Comparison of ENCODE assay signal across 8 mouse cellular contexts in the genomic region with DNA sequence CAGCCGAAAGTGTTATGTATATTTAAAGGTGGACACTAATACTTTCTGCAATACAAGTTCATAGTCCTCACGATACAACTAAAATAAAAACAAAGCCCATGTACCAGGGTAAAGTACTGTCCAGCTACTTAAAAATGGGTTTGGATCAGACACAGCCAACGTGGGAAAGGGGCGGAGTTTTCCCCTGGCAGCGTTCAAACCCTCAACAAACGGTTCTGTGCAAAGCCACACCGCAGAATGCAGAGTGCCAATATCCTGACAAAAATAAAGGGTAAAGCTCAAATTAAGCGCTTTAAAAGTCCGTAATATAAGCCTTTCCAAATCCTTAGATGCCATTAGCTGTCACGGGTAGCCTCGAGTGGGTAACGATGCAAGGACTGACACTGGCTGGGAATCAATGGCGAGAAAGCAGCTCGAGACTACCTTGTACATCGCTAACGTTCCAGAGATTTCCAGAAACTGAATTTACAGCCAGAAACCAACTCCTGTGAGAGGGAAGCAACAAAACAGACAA.
DNase-seq lines count a peak whose midpoint lies in the region; ATAC-seq and TF ChIP-seq lines count a peak whose summit lies in the region.

No protein-coding gene starts in this region.

- DNase-seq in retina, embryonic 14.5 days (ENCODE audit: low spot score): peak; percentile 65
- DNase-seq in retina, postnatal 1 day: no peak
- DNase-seq in adrenal gland, postnatal 36 days: peak; percentile 73 to 80
- peak; percentile 63 to 66 for DNase-seq in lung, adult 18-20 months
- DNase-seq in layer of hippocampus, postnatal 36 days: no peak

- peak; percentile 54 for ATAC-seq in forebrain, embryonic 12.5 days (ENCODE audit: low FRiP score)
- peak; percentile 7 for ATAC-seq in inflammation-experienced regulatory T-cells, adult 6 months

- H3K27ac ChIP-seq in forebrain, embryonic 12.5 days: peak overlapping the region; percentile 96
- H3K27ac ChIP-seq in olfactory bulb, adult 2 months (ENCODE audit: insufficient read depth, low read depth, low read length): peak overlapping the region; percentile 86

- no peaks in the 10 kb centered on the region for H3K9me3 ChIP-seq in forebrain, embryonic 12.5 days

- H3K27me3 ChIP-seq in forebrain, embryonic 12.5 days: no peaks in the 10 kb centered on the region

- TF ChIP-seq POLR2A in olfactory bulb, adult 2 months (IDR thresholded peaks at IDR 0.05; ENCODE audit: insufficient read depth, low read depth, low read length): no peak

- peak overlapping the region; percentile 66 for H3K9ac ChIP-seq in forebrain, embryonic 12.5 days

- peak overlapping the region; percentile 48 for H3K4me3 ChIP-seq in forebrain, embryonic 12.5 days (replicated peaks)
- H3K4me3 ChIP-seq in olfactory bulb, adult 2 months (ENCODE audit: insufficient read depth, low read depth, low read length): peak overlapping the region; percentile 94

- TF ChIP-seq CTCF in olfactory bulb, adult 2 months (IDR thresholded peaks at IDR 0.05; ENCODE audit: insufficient read depth, low read depth, low read length): no peak

- WGBS in forebrain, embryonic 12.5 days: 9% methylated on average over 16 of the region's 16 CpGs
- WGBS in olfactory bulb, adult 2 months: 2% methylated on average over 16 of the region's 16 CpGs

- peaks cover 11% of the 10 kb centered on the region for H3K4me1 ChIP-seq in forebrain, embryonic 12.5 days
- H3K4me1 ChIP-seq in olfactory bulb, adult 2 months (ENCODE audit: control insufficient read depth, insufficient read depth, low read length): no peaks in the 10 kb centered on the region

- H3K4me2 ChIP-seq in forebrain, embryonic 12.5 days: peak overlapping the region; percentile 58

- H3K36me3 ChIP-seq in forebrain, embryonic 12.5 days (replicated peaks): no peaks in the 10 kb centered on the region

Comparison
In these comparisons a context has a peak if more than half of its experiments do, and no peak if none do; other contexts are left out.
1. DNase-seq: peak in retina, embryonic 14.5 days (single experiment), adrenal gland, postnatal 36 days (2 of 2) and lung, adult 18-20 months (2 of 2); none in retina, postnatal 1 day (single experiment) and layer of hippocampus, postnatal 36 days (0 of 2).